Mouse (Mus musculus) CD4-positive, CD25-positive, alpha-beta regulatory T cell, adult 4 months (primary cell): Measurements from ENCODE around the gene Gnaz. TPM values are rescaled to one million over a fixed set of nuclear protein-coding genes. Genes with fewer than 3 reads are reported as not detected.
A peak's percentile ranks its signal among the peaks of the same experiment; 100 is the strongest.

Experiments
- ATAC-seq: one replicate; pipeline ENCODE4 v1.8.0; 2017
- polyA plus RNA-seq, 2 experiments: library from polyadenylated mRNA; unstranded; fragments of 100-300 nt; shearing (Covaris generic); gene quantifications; one replicate each; pipeline ENCODE4 v1.2.1; 2017

Gnaz gene
- polyA plus RNA-seq, result not detected

DNA sequence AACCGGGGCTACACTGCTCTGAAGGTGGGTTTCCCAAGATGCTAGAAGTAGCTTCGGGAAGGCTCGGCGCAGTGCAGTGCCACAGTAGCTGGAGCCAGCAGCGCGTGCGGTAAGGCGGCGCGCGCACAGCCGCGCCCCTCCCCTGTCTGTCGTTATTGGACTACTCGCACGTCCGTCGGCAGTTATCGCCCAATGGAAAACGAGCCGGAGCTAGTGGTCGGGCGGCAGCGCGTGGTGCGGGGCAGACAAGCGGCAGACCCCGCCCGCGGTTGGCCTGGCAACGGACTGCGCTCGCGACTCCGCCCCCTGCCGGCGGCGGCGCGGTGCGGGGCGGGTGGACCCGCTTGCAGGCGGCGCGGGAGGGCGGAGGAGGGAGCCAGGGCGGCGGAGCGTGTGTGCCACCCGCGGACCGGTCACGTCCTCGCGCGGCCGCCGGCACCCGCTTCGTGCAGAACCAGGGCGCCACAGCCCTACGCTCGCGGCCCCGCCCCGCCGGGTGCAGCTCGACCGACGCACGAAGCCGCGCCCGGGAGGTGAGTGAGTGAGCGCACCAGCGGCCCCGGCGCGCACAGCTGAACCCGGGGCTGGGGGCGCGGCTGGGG, at the start of gene Gnaz:
Gene Gnaz (plus strand): TSS at position 328 of the 602 bp plus-strand sequence.
- ATAC-seq, result peak; percentile 94

DNA sequence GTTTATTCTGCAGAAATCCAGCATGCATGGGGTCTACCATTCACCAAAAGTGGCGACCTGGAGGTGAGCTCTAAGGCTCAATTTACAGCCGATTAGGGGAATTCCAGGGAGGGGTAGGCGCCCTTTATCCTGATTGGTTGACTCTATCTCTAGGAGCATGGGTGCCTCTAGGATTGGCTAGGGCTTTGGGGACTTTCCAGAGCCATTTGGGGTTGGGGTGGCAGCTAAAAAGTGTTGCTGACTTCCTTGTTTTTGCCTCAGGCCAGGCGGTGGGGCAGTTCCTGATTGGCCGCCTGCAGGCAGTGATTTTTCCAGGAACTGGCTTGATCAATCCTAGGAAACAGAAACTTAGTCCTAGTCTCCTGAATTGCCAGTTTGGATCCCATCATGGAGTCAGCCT, 47.7 kb upstream of the Gnaz start:
- ATAC-seq, result peak; percentile 58

DNA sequence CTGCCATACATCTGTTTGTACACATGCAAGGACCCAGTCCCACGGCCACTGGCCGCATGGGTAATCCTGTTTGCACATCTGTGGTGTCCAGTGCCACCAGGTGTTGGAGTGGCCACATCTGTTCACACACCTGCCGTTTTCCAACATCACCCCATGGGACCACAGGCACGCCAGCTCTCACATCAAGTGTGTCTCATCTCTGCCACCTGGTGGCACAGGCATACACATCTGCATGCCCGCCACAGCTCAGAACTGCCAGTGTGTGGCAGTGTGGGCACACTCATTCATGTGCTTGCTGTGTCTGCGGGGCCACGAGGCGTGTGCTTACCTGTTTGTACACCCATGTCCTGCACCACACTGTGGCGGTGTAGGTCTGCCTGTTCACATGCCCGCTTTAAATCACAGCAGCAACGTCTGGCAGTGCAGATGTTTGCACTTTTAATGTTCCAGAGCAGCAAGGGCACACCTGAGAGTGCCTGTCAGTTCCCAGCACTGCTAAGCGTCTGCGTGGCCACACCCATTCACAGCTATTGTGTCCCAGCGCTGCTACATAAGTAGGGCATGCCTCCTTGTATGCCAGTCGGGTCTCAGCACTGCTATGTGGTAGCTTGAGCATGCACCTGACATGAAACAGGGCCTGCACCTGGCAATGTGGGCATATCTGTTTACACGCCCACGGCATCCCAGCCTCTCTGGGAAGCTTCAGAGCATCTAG, 46.0 kb upstream of the Gnaz start:
- ATAC-seq, result peak; percentile 69

DNA sequence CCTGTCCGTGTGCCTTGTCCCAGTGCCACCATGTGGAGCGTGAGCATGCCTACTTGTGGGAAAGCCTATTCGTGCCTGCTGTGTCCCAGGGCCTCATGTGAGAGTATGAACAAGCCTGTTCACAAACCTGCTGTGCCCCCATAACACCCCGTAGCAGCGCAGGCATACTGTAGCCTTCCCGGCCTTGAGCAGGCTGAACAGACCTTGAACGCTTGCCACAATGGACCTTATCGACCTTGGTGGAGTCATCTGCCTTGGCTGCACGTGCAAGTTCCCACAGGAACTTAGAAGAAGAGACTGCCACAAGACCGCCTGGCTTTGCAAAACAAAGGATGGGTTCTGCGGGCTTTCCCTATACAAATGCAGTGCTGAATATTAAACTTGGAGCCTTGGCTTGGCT, 45.4 kb upstream of the Gnaz start:
- no peak for ATAC-seq

DNA sequence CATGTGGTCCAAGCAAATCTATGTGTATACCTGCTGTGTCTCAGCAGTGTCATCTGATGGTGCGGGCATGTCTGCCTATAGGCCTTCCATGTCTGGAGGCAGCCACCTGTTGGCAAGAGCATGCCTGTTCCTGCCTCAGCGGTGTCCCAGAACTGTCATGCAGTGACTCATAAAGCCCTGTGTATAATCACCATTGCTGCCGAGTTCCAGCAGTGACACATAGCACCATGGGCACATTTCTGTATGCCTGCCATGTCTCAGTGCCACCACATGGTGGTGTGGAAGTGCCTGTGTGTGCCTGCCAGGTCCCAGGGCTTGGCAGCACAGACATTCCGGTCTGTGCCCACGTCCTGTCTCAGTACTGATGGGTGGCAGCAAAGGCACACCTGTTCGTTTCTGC, 44.2 kb upstream of the Gnaz start:
- ATAC-seq, result peak; percentile 58

DNA sequence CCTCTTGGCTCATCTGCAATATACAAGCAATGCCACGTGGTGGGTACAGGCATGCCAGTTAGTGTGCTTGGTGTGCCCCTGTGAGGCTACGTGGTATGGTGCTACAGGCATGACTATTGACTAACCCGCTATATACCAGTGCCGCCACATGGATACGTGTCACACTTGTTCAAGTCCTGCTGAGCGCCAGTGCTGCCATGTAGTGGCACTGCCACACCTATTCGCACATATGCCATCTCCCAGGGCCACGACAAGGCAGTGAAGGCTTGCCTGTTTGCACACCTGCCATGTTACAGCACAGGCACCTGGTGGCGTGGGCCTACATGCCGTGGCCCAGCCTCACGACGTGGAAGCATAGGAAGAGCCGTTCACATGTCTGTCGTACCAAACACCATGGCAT, 42.7 kb upstream of the Gnaz start:
- no peak for ATAC-seq

DNA sequence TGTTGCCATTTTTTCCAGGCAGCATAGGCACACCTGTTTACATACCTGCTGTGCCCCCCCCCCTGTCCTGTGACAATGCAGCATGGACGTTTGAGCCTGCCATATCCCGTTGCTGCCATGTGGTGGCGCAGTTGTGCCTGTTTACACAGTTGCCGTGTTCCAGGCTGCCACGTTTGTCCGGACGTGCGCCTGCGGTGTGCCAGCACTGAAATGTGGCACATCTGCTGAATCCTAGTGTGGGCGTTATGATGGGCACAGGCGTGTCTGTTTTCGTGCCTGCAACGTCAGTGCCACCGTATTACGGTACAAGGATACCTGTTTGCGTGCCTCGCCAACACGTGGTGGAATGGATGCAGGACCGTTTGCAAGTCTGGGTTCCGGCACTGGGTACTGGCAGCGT, 41.7 kb upstream of the Gnaz start:
- ATAC-seq, result peak; percentile 31

DNA sequence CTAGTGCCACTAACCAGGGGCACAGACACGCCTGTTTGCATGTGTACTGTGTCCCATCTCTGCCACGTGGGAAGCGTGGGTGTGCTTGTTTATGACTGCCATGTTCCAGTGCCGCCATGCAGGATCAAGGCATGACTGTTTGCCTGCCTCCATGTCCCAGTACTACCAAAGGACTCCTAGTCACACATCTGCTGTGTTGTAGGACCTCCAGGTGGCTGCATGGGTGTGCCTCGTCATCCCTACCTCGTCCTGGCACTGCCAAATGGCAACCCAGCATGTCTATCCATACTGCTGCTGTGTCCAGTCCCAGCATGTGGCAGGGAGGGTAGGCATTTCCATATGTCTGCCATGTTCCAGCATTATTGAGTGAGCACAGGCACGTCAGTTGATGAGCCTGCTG, 38.7 kb upstream of the Gnaz start:
- ATAC-seq, result no peak

DNA sequence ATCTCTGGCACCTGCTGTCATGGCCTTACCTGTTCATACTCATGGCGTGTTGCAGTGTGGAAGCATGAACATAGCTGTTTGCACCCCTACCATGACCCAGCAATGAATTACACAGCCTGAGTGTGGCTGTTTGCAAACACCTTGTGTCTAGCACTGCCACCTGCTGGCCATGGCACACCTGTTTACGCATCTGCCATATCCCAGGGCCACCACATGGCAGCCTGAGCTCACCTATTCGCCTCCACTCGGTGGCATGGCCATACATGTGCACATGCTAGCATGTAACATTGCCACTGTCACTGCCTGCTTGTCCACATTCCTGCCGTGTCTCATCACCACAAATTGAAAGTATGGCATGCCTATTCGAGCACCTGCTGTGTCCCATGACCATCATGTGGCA, 37.4 kb upstream of the Gnaz start:
- ATAC-seq, result peak; percentile 41

DNA sequence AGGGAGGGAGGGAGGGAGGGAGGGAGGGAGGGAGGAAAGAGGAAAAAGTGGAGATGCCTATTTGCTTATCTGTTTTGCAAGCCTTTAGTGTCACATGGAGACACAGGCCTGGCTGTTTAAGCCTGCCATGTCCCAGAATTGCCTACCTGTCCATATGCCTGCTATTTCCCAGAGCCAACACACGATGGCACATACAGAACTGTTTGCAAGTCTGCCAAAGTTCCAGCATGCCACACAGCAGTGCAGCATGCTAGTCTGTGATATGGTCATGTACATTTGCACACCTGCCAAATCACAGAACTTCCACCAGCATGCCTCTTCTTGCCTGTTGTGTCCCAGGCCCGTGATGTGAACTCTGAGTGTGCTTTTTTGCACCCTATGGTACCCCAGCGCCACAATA, 36.4 kb upstream of the Gnaz start:
- no peak for ATAC-seq

DNA sequence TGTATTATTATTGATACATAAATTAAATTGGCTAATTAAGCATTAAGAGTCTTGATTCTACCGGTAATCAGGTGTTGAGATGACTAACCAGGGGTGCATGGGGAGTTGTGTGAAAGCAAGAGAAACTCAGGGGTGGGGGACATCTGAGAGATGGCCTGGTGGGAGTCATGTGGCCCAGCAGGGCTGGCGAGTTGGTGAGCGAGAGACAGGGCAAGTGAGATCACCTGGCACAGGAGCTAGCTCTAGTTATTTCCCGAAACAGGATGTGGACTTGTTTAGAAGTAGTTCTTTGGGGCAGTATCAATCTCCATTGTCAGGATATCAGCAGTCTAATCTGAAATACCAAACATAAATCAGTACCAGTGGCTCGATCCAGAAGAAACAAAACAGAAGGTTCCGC, 35.3 kb upstream of the Gnaz start:
- no peak for ATAC-seq

DNA sequence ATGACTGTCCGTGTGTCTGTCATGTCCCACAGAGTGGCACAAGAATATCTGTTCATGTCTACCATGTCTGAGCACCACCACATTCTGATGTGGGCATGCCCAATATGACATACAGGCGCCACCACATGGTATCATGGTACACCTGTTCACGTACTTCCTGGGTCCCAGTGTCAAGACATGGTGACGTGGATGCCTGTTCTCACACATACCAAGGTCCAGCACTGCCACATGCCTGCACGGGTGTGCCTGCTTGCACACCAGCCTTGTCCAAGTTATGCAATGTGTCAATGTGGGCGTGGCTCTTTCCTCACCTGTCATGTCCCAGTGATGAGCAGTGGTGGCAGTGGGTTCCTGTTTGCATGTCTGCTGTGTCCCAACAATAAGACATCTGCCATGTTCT, 34.5 kb upstream of the Gnaz start:
- ATAC-seq, result no peak

DNA sequence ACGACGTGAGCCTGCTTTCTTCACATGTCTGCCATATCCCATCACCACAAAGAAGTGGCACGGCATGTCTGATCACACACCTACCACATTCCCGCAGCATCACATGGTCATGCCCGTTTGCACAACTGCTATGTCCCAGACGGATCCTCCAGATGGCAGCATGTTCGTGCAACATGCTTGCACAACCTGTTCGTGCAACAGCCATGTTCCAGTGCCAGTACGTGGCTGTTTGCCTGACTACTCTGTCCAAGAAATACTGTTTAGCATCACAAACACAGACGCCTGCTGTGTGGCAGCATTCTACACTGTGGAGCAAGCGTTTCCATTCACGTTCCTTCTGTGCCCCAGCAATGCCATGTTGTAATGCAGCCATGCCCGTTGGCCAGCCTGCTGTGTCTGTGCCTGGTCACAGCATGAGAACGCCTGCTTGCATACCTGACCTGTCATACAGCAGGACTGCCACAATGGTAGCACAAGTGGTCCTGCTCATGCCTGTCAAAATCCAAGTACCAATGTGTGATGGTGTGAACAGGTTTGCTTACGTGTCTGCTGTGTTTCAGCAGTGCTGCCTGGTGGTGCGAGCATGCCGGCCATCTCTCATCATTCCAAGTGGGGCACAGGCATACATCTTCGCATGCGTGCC, 33.3 kb upstream of the Gnaz start:
- ATAC-seq, result no peak

DNA sequence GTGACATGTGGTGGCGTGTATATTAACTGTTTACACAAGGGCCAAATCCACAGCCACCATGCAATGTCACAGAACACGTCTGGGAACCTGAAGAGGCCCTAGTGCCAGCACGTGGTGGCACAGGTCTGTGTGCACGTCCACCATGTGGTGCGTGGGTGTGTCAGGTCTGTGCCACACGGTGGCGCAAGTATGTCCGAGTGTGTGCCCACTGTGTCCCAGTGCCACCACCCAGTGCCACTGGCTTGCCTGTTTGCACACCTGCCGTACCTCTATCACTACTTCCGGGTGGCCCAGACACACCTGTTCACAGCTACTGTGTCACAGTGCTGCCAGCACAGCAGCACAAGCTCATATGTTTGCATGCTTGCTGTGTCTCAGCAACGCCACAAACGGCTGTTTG, 32.5 kb upstream of the Gnaz start:
- no peak for ATAC-seq

DNA sequence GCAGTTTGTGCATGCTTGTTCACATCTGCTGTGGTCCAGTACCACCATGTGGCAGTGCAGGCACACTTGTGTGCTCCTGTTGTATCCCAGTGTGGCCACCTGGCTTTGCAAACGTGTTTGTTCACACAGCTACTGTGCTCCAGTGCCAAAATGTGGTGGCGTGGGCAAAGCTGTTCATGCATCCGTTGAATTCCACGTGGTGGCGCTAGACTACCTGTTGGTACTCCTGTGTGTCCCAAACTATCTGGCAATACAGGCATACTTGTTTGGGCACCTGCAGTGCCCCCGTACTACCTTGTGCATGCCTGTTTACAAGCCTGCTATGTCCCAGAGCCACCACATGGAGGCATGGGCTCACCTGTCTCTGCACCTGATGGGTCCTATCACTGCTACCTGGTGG, 32.0 kb upstream of the Gnaz start:
- ATAC-seq, result no peak

DNA sequence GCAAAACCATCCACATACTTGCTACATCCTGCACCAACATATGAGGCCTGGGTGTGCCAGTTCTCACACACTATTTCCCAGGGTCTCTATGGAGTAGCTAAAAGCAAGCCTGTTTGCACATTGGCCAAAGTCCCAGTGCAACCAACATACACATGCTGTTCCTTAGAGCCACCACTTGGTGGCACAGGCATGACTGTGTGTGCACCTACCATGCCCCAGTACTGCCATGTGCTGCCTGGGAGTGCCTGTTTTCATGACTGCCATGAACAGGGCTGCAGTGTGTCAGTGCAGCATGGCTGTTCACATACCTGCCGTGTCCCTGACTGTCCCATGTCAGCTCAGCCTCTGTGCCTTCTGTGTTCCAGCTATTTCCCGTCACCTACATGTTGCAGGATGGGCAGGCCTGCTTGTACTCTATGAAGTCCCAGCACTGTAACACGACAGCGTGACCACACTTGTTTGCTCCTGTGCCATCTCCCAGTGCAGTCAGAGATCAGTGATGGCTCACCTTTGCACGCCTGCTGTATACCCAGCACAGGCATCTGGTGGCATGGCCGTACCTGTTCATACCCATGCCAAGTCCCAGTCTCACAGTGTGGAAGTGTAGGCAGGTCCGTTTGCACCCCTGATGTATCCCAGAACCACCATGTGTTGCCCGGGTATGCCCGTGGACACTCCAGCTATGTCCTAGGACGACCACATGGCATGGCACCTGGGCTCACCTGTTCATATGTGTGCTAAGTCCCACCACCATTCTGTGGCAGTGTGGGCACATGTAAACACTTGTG, 29.8 kb upstream of the Gnaz start:
- peak; percentile 56 for ATAC-seq

DNA sequence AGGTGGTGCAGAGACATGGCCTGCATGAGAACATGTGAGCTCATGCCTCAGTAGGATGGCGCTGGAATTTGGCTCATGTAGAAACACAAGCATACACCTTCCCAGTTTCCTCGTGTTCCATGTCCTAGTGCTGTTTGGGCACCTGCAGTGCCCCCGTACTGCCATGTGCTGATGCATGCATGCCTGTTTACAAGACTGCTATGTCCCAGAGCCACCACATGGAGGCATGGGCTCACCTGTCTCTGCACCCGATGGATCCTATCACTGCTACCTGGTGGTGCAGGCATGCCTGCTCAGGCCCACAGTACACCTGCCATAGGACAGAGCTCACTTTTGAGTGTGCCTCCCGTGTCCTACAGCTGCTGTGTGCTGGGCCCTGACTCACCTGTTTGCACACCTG, 28.6 kb upstream of the Gnaz start:
- ATAC-seq, result no peak

DNA sequence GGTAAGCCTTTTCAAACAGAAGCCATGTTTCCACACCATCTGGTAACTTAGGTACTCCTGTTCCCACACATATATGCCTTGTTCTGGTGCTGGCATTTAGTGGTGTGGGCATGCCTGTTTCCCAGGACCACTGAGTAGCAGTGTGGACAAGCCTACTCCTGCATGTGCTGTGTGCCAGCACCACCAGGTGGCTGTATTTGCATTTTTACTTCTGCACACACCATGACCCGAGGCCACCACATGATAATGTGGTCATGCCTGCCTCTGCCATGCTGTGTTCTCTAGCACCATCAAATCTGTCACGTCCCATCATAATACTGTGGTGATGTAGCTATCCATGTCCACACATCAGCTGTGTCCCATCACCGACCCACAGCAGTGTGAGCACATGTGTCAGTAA, 27.7 kb upstream of the Gnaz start:
- no peak for ATAC-seq

DNA sequence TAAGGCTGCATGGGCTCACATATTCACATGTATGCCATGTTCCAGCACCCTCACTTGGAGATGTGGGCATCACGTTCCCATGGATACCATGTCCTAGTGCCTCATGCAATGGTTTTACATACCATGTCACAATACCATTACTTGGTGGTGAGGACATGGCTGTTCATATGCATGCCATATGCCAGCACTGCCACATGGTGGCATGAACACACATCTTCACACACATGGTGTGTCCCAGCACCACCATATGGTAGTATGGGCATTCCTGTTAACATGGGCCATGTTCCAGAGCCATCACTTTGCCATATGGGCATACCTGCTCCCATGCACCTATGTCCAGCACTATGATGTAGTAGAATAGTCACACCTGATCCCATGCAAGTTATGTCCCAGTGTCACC, 26.2 kb upstream of the Gnaz start:
- no peak for ATAC-seq

DNA sequence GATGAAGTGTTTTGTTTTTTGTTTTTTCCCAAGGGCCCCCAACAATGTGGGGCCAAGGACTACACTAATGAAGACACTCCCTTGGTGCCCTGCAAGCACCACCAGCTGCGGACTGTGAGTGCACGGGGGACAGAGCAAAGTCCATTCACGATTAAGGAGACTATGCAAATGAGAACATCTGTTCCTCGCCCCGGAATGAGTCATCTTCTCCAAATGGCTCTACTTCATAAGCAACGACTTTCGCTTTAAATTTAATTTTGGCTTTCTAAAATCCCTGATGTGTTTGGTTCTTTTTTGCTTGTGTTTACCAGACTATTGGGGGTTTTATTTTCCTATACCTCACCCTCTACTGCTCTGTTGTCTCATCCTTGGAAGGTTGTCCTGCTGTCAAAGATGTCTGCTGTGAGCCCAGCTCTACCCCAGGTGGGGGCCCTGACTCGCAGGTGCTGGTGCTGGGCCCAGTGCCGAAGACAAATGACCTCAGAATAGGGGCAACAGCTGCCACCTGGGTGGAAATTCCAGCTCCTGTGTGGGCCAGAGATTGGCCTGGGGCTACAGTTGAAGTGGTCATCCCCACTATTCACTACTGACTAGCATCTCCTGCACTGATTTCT, 14.0 kb upstream of the Gnaz start:
- no peak for ATAC-seq

DNA sequence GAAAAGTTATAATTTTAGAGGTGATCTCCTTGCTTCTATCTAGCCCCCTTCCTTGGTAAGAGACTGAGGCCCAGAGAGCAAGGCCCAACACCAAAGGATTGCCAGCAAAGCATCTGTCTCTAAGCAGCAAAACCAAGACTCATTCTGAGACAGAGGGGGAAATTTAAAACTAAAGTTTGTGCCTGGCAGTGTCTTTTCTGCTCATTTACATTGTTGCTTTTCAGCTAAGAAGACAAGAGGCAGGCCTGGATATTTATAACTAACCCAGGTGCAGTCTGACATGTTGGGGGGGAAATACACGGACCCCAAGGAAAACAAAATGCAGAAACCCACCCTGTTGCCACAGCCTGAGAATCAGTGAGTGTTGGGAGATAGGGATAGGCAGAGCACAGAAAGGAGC, 2.6 kb upstream of the Gnaz start:
- ATAC-seq, result no peak

DNA sequence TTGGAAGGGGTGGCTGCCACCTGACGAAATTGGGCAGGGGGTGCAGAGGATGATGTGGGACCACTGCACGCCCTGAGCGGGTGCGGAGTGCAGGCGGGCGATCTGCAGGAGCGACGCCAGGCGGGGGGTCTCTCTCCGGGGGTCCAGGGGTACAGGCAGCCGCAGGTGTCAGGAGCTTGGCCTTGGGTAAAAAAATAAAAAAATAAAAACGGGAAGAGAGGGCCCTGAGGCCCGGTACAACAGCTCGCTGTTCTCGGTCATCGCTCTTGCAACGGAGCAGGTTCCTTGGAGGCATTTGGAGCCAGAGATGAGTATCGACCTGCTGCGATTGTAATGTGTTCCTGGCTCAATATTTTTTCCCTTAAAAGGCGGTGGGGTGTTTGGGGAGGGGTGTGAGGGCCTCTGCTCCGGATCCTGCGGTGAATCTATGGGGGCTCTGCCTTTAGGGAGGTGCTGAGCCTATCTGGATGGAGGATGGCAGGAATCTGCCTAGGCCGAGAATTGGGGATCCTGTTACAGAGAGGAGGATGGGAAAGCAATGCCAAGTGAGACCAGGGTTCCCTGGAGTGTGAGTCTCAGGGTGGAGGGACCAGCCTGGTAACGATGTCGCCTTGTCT, 782 bp downstream of the Gnaz start:
- ATAC-seq, result no peak

DNA sequence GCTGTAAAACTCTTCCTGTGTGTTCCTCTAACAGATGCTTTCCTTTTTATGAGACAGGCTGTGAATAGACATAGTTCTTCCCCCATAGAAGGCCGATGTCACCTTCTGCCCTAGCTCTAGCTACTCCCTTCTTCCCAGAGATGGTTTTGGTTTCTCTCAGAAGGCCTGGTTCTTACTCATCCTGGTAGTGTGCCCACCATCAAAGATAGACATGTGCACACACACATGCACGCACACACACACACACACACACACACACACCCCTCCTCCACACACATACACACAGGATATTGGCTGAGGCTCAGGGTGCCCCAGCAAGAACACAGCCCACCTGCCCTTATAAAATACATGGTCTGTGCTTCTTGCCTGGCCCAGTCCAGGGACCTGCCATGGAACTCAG, 2.3 kb downstream of the Gnaz start:
- ATAC-seq, result no peak
